Mouse (Mus musculus) T-helper 17 cell (primary cell): ENCODE measurements around the gene Kdm6b.

Source experiments
- in situ Hi-C, 2 experiments: fragments of 300-600 bp; cut with MboI, MseI; formaldehyde crosslinking; loops; 1 replicate in 1 of 2; 2 replicates in 1 of 2; pipeline ENCODE4 v1.15.1; 2025; ENCODE audit warnings: high pct_unique_total_duplicates in 2 of 2

The Kdm6b gene

GRCm38 (mm10) chr11:69369990-69370816 is 43.3 kb downstream of the Kdm6b start:
- in situ Hi-C loops, result no loop called here

- in situ Hi-C loops, result no loop called here
Observed at GRCm38 (mm10) chr11:69369215-69369989, 44.1 kb downstream of the Kdm6b start, which contains the start of gene Chd3. Gene Chd3 (minus strand): TSS chr11:69369406.

- in situ Hi-C loops, result no loop called here
Observed at GRCm38 (mm10) chr11:69368356-69369214, 44.9 kb downstream of the Kdm6b start.

GRCm38 (mm10) chr11:69367616-69368355 is 45.7 kb downstream of the Kdm6b start:
- in situ Hi-C loops, result no loop called here

DNA sequence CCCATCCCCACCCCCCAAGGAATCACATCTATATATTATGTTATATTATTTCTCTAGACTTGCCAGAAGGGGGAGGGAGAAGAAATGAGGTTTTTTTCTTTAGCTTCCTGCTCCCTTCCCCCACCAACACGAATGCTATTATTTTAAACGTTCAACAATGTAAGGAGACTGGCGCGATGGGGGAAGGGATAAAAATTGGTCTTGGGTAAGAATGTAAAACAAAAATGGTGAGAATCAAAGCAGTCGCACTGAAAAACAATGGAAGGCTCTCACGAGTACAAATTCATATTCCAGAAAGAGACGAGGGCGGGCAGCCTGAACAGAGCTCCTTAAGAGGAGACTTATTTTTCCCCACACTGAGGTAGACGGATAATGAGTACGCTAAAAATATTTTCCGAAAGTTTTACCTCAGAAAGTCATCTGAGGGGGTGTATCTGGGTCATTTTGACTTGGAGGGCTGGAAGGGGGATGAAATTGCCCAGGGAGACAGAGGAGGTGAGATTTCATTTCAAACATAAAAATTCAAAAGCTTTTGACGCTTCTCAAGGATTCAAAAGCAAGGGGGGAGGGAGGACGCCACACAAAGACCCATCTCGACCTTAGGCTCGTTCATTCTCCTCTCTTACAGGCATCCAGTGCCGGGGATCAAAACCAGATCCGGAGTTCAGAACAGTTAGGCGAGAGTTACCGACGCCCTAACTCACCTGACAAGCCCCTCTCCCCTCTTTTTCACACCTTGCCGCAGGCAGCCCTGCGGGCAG is 46.4 kb downstream of the Kdm6b start:
- in situ Hi-C loops, result no loop called here

GRCm38 (mm10) chr11:69366157-69366854 is 47.2 kb downstream of the Kdm6b start:
- in situ Hi-C loops, result no loop called here

GRCm38 (mm10) chr11:69365722-69366121 is 47.8 kb downstream of the Kdm6b start:
- in situ Hi-C loops, result no loop called here

- in situ Hi-C loops, result no loop called here
Observed at GRCm38 (mm10) chr11:69364910-69365309, 48.6 kb downstream of the Kdm6b start.

DNA sequence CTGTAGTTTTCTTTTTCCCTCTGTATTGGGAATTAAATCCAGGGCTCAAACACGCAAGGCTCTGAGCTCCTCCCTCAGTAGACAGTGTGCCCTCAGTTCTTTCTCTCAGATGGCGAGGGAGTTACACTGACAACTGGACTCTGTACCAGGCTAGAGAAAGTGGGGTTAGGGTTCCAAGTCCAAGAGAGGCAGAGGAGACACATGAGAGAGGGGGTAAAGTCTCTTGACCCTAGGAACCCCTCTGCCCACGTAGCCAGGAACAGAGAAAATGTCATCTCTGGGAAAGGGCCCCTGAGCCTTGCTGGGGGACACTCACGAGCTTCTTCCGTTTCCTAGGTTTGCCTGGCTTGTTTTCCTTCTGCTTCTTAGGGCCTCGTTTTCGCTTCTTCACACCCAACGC is 49.1 kb downstream of the Kdm6b start:
- in situ Hi-C loops, result no loop called here

GRCm38 (mm10) chr11:69362479-69362878 is 51.0 kb downstream of the Kdm6b start:
- in situ Hi-C loops, result no loop called here

DNA sequence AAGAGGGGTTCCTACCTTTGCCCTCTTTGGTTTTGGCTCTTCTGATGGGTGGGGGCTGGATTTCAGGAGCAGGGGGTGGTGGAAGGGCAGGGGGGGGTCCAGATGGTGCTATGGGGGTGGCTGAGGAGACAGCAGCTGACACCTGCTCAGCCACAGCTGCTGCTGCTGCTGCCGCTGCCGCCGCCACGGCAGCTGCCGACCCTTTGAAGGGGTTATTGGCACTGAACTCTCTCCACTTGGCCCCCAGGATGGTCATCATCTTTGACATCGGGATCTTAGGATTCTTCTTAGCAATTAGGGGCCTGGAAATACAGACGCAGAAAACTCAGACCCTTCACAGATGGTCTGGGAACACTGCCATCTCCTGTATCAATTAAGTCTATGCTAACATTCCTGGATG is 51.5 kb downstream of the Kdm6b start:
- in situ Hi-C loops, result no loop called here

DNA sequence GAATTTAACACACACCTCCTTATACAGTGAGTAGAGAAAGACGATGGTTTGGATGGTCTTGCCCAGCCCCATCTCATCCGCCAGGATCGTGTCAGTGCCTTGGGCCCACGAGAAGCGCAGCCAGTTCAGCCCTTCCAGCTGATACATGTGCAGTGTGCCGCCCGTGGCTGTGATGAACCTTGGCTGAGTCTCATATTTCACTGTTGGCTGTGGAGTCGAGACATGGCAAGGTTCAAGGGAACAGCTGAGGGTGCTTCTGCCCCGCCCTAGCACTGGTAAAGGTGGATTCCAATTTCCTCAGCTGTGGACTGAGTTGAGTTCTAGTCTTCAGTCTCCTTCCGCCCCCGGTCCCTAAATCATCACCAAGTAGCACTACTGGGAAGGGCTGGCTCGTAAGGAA is 55.8 kb downstream of the Kdm6b start:
- in situ Hi-C loops, result no loop called here

DNA sequence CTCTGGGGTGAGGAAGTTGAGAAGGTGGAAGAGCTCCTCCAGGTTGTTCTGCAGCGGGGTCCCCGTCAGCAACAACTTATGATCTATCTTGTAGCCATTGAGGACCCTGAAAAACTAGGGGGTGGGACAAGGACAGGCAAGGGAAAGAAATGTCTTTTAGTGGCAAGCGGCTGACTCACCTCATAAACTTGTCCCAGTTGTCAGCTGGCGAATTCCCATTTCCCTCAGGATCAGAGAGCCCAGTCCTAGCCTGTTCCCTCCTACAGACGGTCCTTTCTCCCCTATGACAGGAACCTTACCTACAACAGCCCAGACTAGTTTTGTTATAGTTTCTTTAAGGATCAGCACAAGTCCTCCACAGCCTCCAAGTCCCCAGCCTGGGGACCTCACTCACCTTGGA is 56.9 kb downstream of the Kdm6b start:
- in situ Hi-C loops, result no loop called here
